Mouse (Mus musculus): ENCODE measurements around the gene Gm28308.

- no peak for TF ChIP-seq CTCF (IDR thresholded peaks at IDR 0.05)
- TF ChIP-seq EP300 (IDR thresholded peaks at IDR 0.05): no peak
Measured at GRCm38 (mm10) chr6:52235866-52236265, 22.7 kb upstream of the Gm28308 start.

Measured in lung, postnatal 0 days (tissue).